Mouse (Mus musculus) testis, adult 2 months (tissue): ENCODE results near the gene Plppr1.

ENCODE experiments used
- CTCF ChIP-seq: fragments of 200-500 bp; IDR thresholded peaks from 2 replicates; pipeline ENCODE4 v1.5.1; 2012; ENCODE audit warnings: low read depth, mild to moderate bottlenecking, inconsistent platforms, low read length, moderate library complexity; ENCODE audit not compliant: control insufficient read depth, insufficient read depth, insufficient replicate concordance
- POLR2A ChIP-seq: fragments of 200-500 bp; IDR thresholded peaks from 2 replicates; pipeline ENCODE4 v1.6.1; 2012; ENCODE audit warnings: low read depth, mild to moderate bottlenecking, inconsistent platforms, low read length, moderate library complexity; ENCODE audit not compliant: control insufficient read depth

GRCm38 (mm10) chr4:49072886-49073285, 13.8 kb downstream of the Plppr1 start:
- TF ChIP-seq POLR2A (no peak), CTCF (no peak)
